Comparison of ENCODE assay signal across 8 mouse cellular contexts in genomic region chr2:172549371-172550155, GRCm38 (mm10). TPM values are rescaled to one million over a fixed set of nuclear protein-coding genes. Genes with fewer than 3 reads are reported as not detected.
DNase-seq lines count a peak whose midpoint lies in the region; ATAC-seq and TF ChIP-seq lines count a peak whose summit lies in the region.

Tfap2c (plus strand) TSS chr2:172549593.

- ATAC-seq in heart, postnatal 0 days (ENCODE audit: insufficient read depth, low read depth): no peak; the same call in 1 of the 2 replicates
- ATAC-seq in limb, embryonic 14.5 days (ENCODE audit: low FRiP score, low read depth): peak; percentile 45; the same call in 1 of the 2 replicates
- ATAC-seq in neural tube, embryonic 12.5 days (ENCODE audit: low FRiP score, low read depth): peak; percentile 42; the same call in 1 of the 2 replicates

- WGBS in heart, postnatal 0 days: under 1% methylated on average over 63 of the region's 70 CpGs
- WGBS in limb, embryonic 14.5 days: under 1% methylated on average over 61 of the region's 70 CpGs
- under 1% methylated on average over 70 of the region's 70 CpGs for WGBS in neural tube, embryonic 12.5 days

- no peak for TF ChIP-seq EP300 in heart, postnatal 0 days (IDR thresholded peaks at IDR 0.05; ENCODE audit: low read depth)

- peak within 1 kb of the TSS; percentile 30 for H3K4me3 ChIP-seq in heart, postnatal 0 days (ENCODE audit: low read depth, low read length)
- peak within 1 kb of the TSS; percentile 40 for H3K4me3 ChIP-seq in limb, embryonic 14.5 days (replicated peaks; ENCODE audit: low read length)
- peak within 1 kb of the TSS; percentile 32 for H3K4me3 ChIP-seq in neural tube, embryonic 12.5 days

- H3K27ac ChIP-seq in heart, postnatal 0 days (ENCODE audit: low read depth): no peak within 1 kb of the TSS
- H3K27ac ChIP-seq in limb, embryonic 14.5 days (replicated peaks; ENCODE audit: low read depth, low read length): no peak within 1 kb of the TSS
- no peak within 1 kb of the TSS for H3K27ac ChIP-seq in neural tube, embryonic 12.5 days

- peak; percentile 12 to 23 for DNase-seq in adrenal gland, adult 18-20 months (ENCODE audit: low spot score in 2 of 2)
- no peak for DNase-seq in adrenal gland, postnatal 4 days (ENCODE audit: low spot score in 2 of 2)
- DNase-seq in adrenal gland, postnatal 36 days: peak; percentile 59 to 67
- no peak for DNase-seq in heart, postnatal 0 days (ENCODE audit: low spot score)
- peak; percentile 53 for DNase-seq in limb, embryonic 14.5 days (ENCODE audit: low spot score)
- no peak for DNase-seq in cerebellum, adult 11 months
- no peak for DNase-seq in right cerebral cortex, adult 18-20 months

- no peak within 1 kb of the TSS for H3K9ac ChIP-seq in heart, postnatal 0 days (replicated peaks; ENCODE audit: low read depth, low read length)
- no peak within 1 kb of the TSS; the same call in 1 of the 2 replicates for H3K9ac ChIP-seq in limb, embryonic 14.5 days (ENCODE audit: low read depth, low read length, severe bottlenecking)
- H3K9ac ChIP-seq in neural tube, embryonic 12.5 days: no peak within 1 kb of the TSS

- peaks cover 8% of the 10 kb centered on the region for H3K4me1 ChIP-seq in heart, postnatal 0 days (ENCODE audit: control insufficient read depth, insufficient read depth)
- H3K4me1 ChIP-seq in limb, embryonic 14.5 days (ENCODE audit: control insufficient read depth, insufficient read depth, low read length): peaks cover 33% of the 10 kb centered on the region
- peaks cover 49% of the 10 kb centered on the region for H3K4me1 ChIP-seq in neural tube, embryonic 12.5 days

- peaks cover 100% of the 10 kb centered on the region for H3K27me3 ChIP-seq in heart, postnatal 0 days (ENCODE audit: control insufficient read depth, insufficient read depth, low read length)
- H3K27me3 ChIP-seq in limb, embryonic 14.5 days (ENCODE audit: control insufficient read depth, insufficient read depth, low read length): peaks cover 86% of the 10 kb centered on the region
- peaks cover 99% of the 10 kb centered on the region for H3K27me3 ChIP-seq in neural tube, embryonic 12.5 days (replicated peaks)

- H3K9me3 ChIP-seq in heart, postnatal 0 days (replicated peaks; ENCODE audit: control insufficient read depth, low read length): no peaks in the 10 kb centered on the region
- no peaks in the 10 kb centered on the region for H3K9me3 ChIP-seq in limb, embryonic 14.5 days (ENCODE audit: control insufficient read depth, low read length)
- H3K9me3 ChIP-seq in neural tube, embryonic 12.5 days: no peaks in the 10 kb centered on the region

- H3K36me3 ChIP-seq in heart, postnatal 0 days (replicated peaks; ENCODE audit: control insufficient read depth, insufficient read depth, low read length): no peaks in the 10 kb centered on the region
- H3K36me3 ChIP-seq in limb, embryonic 14.5 days (ENCODE audit: control insufficient read depth, insufficient read depth, low read length): no peaks in the 10 kb centered on the region
- no peaks in the 10 kb centered on the region for H3K36me3 ChIP-seq in neural tube, embryonic 12.5 days

- TF ChIP-seq POLR2A in limb, embryonic 14.5 days (IDR thresholded peaks at IDR 0.05; ENCODE audit: borderline replicate concordance, extremely low read depth, insufficient read depth, insufficient read length): no peak

- TF ChIP-seq CTCF in heart, postnatal 0 days (IDR thresholded peaks at IDR 0.05; ENCODE audit: low read depth): no peak

- H3K4me2 ChIP-seq in heart, postnatal 0 days (ENCODE audit: low read depth, low read length): peak within 1 kb of the TSS; percentile 49
- H3K4me2 ChIP-seq in limb, embryonic 14.5 days (replicated peaks; ENCODE audit: low read depth, low read length, severe bottlenecking): peak within 1 kb of the TSS; percentile 65
- H3K4me2 ChIP-seq in neural tube, embryonic 12.5 days (replicated peaks): peak within 1 kb of the TSS; percentile 61

RNA-seq across cellular contexts. Expression of gene Tfap2c, which starts in this region (rescaled TPM):
- not detected for total RNA-seq in adrenal gland, adult 18-20 months (2021)
- total RNA-seq in adrenal gland, postnatal 4 days (2021): under 1 TPM in 1 of 2 experiments, not detected in 1; 0.11 TPM
- not detected for total RNA-seq in adrenal gland, postnatal 36 days (2021)
- total RNA-seq in heart, postnatal 0 days (2014; rRNA removed; ENCODE audit: low replicate concordance): not detected in 2 replicates
- polyA plus RNA-seq in heart, postnatal 0 days (2015; fragmentation: Nextera tagmentation; extraction: Ambion mirVana): not detected in 2 replicates
- polyA plus RNA-seq in limb, embryonic 14.5 days (2012; rRNA removed): 6.1 and 7.7 TPM in 2 replicates
- polyA plus RNA-seq in limb, embryonic 14.5 days (2014; fragmentation: Nextera tagmentation; extraction: Ambion mirVana): 9.9 and 10.0 TPM in 2 replicates
- polyA plus RNA-seq in neural tube, embryonic 12.5 days (2016; fragmentation: Nextera tagmentation; extraction: Ambion mirVana): 1.0 and 1.1 TPM in 2 replicates

Comparison
In these comparisons a context has a peak if more than half of its experiments do, and no peak if none do; other contexts are left out.
1. Peak in DNase-seq in adrenal gland, adult 18-20 months; RNA of the gene not detected or under 1 TPM.
2. Peak in DNase-seq in adrenal gland, postnatal 36 days; RNA of the gene not detected or under 1 TPM.